Mouse (Mus musculus): ENCODE measurements around the gene Lsm11. TPM values are rescaled to one million over a fixed set of nuclear protein-coding genes. Genes with fewer than 3 reads are reported as not detected.
"Not testable (repeated sequence)": the region's sequence is repeated elsewhere in the genome, so short reads cannot be mapped to it uniquely, and the experiment has no call there.

Lsm11 gene
- total RNA-seq, 2 experiments from 2014 or later, result 92.2 to 93.4 TPM

DNA sequence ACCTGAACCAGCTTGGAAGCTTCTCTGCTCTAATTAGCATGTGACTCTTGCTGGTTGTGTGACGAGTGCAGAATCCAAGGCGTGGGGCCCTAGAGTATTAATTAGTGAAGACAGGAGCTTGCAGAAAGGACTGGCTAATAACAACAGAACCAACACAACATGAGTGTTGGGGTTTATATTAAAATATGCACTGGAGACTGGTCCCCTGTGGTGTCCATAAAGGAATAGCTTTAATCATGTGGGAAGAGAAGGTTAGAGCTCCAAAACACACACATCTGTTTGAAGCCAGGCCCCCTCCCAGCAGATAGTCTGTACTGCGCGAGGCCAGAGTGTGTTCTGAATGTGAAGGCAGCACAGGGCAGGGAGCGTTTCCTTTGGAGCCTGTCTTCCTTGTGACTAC is 58.1 kb downstream of the Lsm11 start:
- DNase-seq, result no peak
- intact Hi-C loops (cut with DNase I), result loop anchor here (10.0 kb wide), 2 partner anchors 132 to 1272 kb away; partner anchors contain the start of gene Ebf1

GRCm38 (mm10) chr11:45885606-45886230 is 59.0 kb downstream of the Lsm11 start:
- DNase-seq, result no peak
- intact Hi-C loops (cut with DNase I), result loop anchor here (10.0 kb wide), 2 partner anchors 131 to 1271 kb away; partner anchors contain the start of gene Ebf1

GRCm38 (mm10) chr11:45884029-45884428 is 60.7 kb downstream of the Lsm11 start:
- no peak for DNase-seq
- intact Hi-C loops (cut with DNase I), result loop anchor here (10.0 kb wide), 2 partner anchors 129 to 1269 kb away; partner anchors contain the start of gene Ebf1

GRCm38 (mm10) chr11:45883270-45883931 is 61.3 kb downstream of the Lsm11 start:
- intact Hi-C loops (cut with DNase I), result loop anchor here (10.0 kb wide), 2 partner anchors 129 to 1269 kb away; partner anchors contain the start of gene Ebf1
- no peak for DNase-seq

- DNase-seq, result no peak
- intact Hi-C loops (cut with DNase I), result loop anchor here (10.0 kb wide), 2 partner anchors 127 to 1267 kb away; partner anchors contain the start of gene Ebf1
Observed at GRCm38 (mm10) chr11:45881683-45882068, 63.1 kb downstream of the Lsm11 start.

DNA sequence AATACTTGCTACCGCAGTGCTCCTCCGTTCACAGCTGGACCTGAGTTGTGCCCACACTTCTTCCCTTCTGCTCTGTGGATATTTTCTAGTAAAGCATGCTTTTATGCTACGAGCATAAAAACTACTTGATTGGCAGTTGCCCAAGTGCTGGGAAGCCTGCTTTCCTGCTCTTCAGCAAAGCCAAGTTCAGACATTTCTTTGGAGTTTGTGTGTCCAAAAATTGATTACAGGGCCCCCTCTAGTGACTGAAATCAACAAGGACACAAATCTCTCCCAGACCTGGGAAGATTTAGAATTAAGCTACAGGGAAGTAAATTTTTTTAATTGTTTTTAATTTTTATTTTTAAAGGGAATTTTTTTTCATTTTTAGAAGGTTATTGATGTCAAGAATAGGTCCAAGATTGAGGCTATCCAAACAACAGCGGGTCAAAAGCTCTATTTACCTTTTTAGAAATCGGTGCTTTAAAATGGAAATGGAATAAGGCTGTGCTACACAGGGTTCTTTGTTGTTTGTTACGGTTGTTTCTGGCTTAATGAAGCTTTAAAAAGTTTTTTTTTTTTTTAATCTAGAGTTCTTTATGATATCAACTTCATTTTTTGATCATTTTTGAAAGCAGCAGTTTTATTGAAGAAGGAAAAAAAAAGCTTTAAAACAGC is 63.6 kb downstream of the Lsm11 start:
- DNase-seq, result peak; percentile 50
- intact Hi-C loops (cut with DNase I), result loop anchor here (10.0 kb wide), 2 partner anchors 126 to 1266 kb away; partner anchors contain the start of gene Ebf1

DNA sequence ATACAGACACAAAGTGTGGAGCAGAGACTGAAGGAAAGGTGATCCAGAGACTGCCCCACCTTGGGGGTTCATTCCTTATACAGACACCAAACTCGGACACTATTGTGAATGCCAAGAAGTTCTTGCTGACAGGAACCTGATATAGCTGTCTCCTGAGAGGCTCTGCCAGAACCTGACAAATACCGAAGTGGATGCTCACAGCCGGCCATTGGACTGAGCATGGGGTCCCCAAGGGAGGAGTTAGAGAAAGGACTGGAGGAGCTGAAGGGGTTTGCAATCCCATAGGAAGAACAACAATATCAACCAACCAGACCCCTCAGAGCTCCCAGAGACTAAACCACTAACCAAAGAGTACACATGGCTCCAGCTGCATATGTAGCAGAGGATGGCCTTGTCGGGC is 65.4 kb downstream of the Lsm11 start:
- not testable (repeated sequence) for DNase-seq
- intact Hi-C loops (cut with DNase I), result loop anchor here (5.0 kb wide), 1 partner anchor 322 kb away; no protein-coding TSS in a partner anchor

Other genes with a start within 250 kb of the Lsm11 start
- gene Clint1, start 92.9 kb downstream of the Lsm11 start, total RNA-seq (2021), result 10 to 100 TPM; 41.0 to 42.3 TPM
- 10 to 100 TPM; 12.2 to 16.1 TPM for gene Thg1l, start 10.6 kb upstream of the Lsm11 start, total RNA-seq (2021)
- under 1 TPM; 0.28 to 0.30 TPM for gene Sox30, start 35.4 kb upstream of the Lsm11 start, total RNA-seq (2021)
- gene Gm12166, start 107.4 kb upstream of the Lsm11 start, total RNA-seq (2021), result 1 to 10 TPM; 2.2 to 4.4 TPM
- 10 to 100 TPM; 40.0 to 44.9 TPM for gene Adam19, start 111.1 kb upstream of the Lsm11 start, total RNA-seq (2021)
- under 1 TPM; 0.10 to 0.22 TPM for gene Nipal4, start 221.6 kb upstream of the Lsm11 start, total RNA-seq (2021)